Mouse (Mus musculus): ENCODE measurements around the gene Gatad2a. TPM values are rescaled to one million over a fixed set of nuclear protein-coding genes. Genes with fewer than 3 reads are reported as not detected.

The Gatad2a gene
- polyA plus RNA-seq, 1 experiment from 2014 or later, result 52.9 TPM

DNA sequence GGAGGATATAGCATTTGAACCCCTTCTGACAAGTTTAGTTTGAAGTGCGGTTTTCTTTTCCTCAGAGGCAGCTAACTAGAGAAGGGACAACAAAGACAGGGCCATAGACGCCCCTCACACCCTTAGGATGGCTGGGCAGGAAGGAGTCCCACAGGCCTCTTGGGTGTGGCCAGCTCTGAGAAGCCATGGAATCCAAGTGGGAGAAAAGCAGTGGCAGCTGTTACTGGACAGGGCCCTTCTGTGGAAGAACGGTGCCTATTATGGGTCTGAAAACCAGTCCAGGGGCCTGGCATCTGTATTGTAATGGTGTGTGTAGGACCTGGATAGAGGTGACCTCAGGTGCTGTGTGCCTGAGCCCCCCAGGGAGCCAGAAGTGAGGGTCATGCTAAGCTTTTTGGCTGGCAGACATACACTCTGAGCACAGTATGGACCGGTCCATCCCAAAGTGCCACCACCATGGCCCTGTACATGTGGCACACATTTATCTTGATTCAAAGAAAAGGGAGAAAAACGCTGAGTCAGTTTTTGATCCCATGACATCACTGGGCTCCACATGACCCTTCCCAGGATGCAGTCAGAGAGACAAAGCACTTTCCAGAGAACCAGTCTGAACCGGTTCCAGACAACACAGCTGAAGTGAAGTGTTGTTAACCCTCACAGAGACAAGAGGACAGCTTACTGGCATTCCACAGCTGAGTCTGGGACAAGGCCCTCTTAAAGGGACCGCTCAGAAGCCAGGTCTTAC is 60.0 kb downstream of the Gatad2a start:
- peaks cover 63% of the 10 kb centered on the region for H3K4me1 ChIP-seq (ENCODE audit: control insufficient read depth, insufficient read depth, low read length)
- H3K4me3 ChIP-seq (ENCODE audit: low read depth, low read length), result no peak overlapping the region
- H3K27ac ChIP-seq (ENCODE audit: low read depth, low read length), result peak overlapping the region; percentile 95
- peak; percentile 83 for ATAC-seq (replicated peaks; ENCODE audit: insufficient number of reproducible peaks, low FRiP score, low TSS enrichment)
- 52% methylated on average over 7 of the region's 7 CpGs for WGBS (ENCODE audit: insufficient replicate concordance)
- H3K9ac ChIP-seq (ENCODE audit: low read depth, low read length), result peak overlapping the region; percentile 56
- 0 out of 2 replicates have a peak, but pooled peaks cover 2% of the 10 kb centered on the region for H3K36me3 ChIP-seq (ENCODE audit: control insufficient read depth, insufficient read depth, low read length)
- H3K27me3 ChIP-seq (ENCODE audit: control insufficient read depth, insufficient read depth, low read length), result no peaks in the 10 kb centered on the region
- peak overlapping the region; percentile 16; the same call in 1 of the 2 replicates for H3K4me2 ChIP-seq
- H3K9me3 ChIP-seq (replicated peaks; ENCODE audit: control insufficient read depth, low read length), result no peaks in the 10 kb centered on the region

DNA sequence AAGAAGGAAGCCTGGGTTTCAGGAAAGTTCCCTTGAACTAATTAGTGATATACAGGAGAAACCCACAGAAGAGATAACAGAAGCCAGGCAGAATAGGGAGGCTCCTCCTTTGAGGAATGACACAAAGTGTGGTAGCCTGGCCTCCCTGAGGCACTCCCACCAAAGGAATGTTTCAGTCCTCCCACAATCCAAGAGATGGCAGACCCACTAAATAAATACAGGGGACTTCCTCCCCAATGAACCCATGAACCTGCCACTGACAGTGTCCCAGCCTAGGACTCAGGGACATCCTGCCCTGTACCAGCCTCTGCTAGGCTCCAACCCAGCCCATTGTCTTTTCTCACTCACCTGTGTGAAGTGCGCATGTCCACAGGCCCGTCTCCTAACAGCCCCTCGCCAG is 60.8 kb downstream of the Gatad2a start:
- no peaks in the 10 kb centered on the region for H3K9me3 ChIP-seq (replicated peaks; ENCODE audit: control insufficient read depth, low read length)
- H3K4me1 ChIP-seq (ENCODE audit: control insufficient read depth, insufficient read depth, low read length), result peaks cover 57% of the 10 kb centered on the region
- 96% methylated on average over 3 of the region's 3 CpGs for WGBS (ENCODE audit: insufficient replicate concordance)

DNA sequence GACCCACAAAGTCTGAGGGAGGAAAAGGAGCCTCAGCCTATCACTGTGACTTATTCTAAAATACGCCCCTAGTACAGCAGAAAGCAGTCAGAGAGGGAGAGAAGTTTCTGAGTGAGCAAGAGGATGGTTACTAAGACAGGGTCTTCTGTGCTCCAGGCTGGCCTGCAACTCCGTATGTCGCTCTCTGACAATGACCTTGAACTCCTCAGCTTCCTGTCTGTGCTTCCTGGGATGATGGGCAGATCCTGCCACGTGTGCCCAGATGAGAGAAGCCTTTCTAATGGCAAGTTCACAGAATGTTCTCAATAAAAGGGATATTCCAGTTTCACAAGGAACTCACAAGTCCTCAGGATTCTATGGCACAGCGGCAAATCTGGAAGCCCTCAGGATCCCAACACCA is 61.6 kb downstream of the Gatad2a start:
- Histone ChIP-seq H3K4me3 (ENCODE audit: low read depth, low read length) (no peak overlapping the region), H3K9ac (ENCODE audit: low read depth, low read length) (no peak overlapping the region), H3K27ac (ENCODE audit: low read depth, low read length) (0 out of 2 replicates have a peak overlapping the region, but pooled peaks have one; percentile 95), H3K27me3 (ENCODE audit: control insufficient read depth, insufficient read depth, low read length) (no peaks in the 10 kb centered on the region), H3K4me2 (no peak overlapping the region), H3K9me3 (replicated peaks; ENCODE audit: control insufficient read depth, low read length) (no peaks in the 10 kb centered on the region), H3K4me1 (ENCODE audit: control insufficient read depth, insufficient read depth, low read length) (peaks cover 48% of the 10 kb centered on the region), H3K36me3 (ENCODE audit: control insufficient read depth, insufficient read depth, low read length) (0 out of 2 replicates have a peak, but pooled peaks cover 2% of the 10 kb centered on the region)
- no peak for ATAC-seq (replicated peaks; ENCODE audit: insufficient number of reproducible peaks, low FRiP score, low TSS enrichment)
- 71% methylated on average over 5 of the region's 5 CpGs for WGBS (ENCODE audit: insufficient replicate concordance)

More for the DNA sequence above, 60.8 kb downstream of the Gatad2a start:
- peak overlapping the region; percentile 95 for H3K27ac ChIP-seq (ENCODE audit: low read depth, low read length)
- no peak overlapping the region for H3K4me3 ChIP-seq (ENCODE audit: low read depth, low read length)
- H3K36me3 ChIP-seq (ENCODE audit: control insufficient read depth, insufficient read depth, low read length), result 0 out of 2 replicates have a peak, but pooled peaks cover 2% of the 10 kb centered on the region
- no peaks in the 10 kb centered on the region for H3K27me3 ChIP-seq (ENCODE audit: control insufficient read depth, insufficient read depth, low read length)
- no peak overlapping the region for H3K9ac ChIP-seq (ENCODE audit: low read depth, low read length)
- no peak for ATAC-seq (replicated peaks; ENCODE audit: insufficient number of reproducible peaks, low FRiP score, low TSS enrichment)
- no peak overlapping the region for H3K4me2 ChIP-seq

DNA sequence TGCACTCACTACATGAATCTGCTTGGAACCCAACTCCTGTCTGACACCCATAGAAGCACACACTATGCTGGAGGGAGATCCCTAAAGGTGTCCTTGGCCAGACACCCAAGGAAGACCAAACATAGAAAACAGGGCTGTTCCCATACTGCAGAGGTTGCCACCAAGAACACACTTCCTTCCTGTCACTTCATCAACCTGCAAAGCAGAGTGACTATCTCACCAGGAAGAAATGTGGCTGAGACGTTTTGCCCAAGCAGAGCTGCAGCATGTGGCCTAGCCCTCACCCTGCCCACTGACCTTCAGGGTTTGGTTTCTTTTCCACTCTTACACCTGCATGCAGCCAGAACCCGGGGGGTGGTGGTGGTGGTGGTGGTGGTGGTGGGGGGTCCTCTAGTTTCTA is 62.4 kb downstream of the Gatad2a start:
- Histone ChIP-seq H3K27me3 (ENCODE audit: control insufficient read depth, insufficient read depth, low read length) (no peaks in the 10 kb centered on the region), H3K9ac (ENCODE audit: low read depth, low read length) (no peak overlapping the region), H3K9me3 (replicated peaks; ENCODE audit: control insufficient read depth, low read length) (no peaks in the 10 kb centered on the region), H3K36me3 (ENCODE audit: control insufficient read depth, insufficient read depth, low read length) (0 out of 2 replicates have a peak, but pooled peaks cover 3% of the 10 kb centered on the region), H3K27ac (ENCODE audit: low read depth, low read length) (no peak overlapping the region), H3K4me1 (ENCODE audit: control insufficient read depth, insufficient read depth, low read length) (peaks cover 42% of the 10 kb centered on the region), H3K4me3 (ENCODE audit: low read depth, low read length) (no peak overlapping the region), H3K4me2 (no peak overlapping the region)
- 82% methylated on average over 2 of the region's 2 CpGs for WGBS (ENCODE audit: insufficient replicate concordance)
- ATAC-seq (replicated peaks; ENCODE audit: insufficient number of reproducible peaks, low FRiP score, low TSS enrichment), result no peak

DNA sequence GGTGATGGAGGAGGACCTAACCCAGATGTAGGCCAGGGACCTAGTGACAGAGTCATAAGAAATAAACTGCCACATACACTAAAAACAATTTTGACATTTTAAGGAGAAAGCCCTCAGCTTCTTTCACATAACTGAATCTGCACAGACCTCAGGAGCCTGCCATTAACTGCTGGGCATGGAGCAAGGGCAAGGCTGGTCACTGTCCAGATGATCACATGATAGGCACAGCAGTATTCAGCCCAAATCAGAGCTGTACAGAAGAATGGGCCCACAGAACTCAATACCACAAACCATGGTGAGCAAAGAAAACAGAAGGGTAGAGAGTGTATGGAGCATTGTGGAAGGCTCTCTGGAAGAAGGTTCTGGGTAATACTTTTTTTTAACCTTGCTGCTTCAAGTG is 69.3 kb downstream of the Gatad2a start:
- no peaks in the 10 kb centered on the region for H3K27me3 ChIP-seq (ENCODE audit: control insufficient read depth, insufficient read depth, low read length)
- H3K9me3 ChIP-seq (replicated peaks; ENCODE audit: control insufficient read depth, low read length), result no peaks in the 10 kb centered on the region
- no peak overlapping the region for H3K4me2 ChIP-seq
- H3K9ac ChIP-seq (ENCODE audit: low read depth, low read length), result no peak overlapping the region
- H3K4me3 ChIP-seq (ENCODE audit: low read depth, low read length), result no peak overlapping the region
- peaks cover 15% of the 10 kb centered on the region for H3K4me1 ChIP-seq (ENCODE audit: control insufficient read depth, insufficient read depth, low read length)
- H3K36me3 ChIP-seq (ENCODE audit: control insufficient read depth, insufficient read depth, low read length), result 0 out of 2 replicates have a peak, but pooled peaks cover 3% of the 10 kb centered on the region
- ATAC-seq (replicated peaks; ENCODE audit: insufficient number of reproducible peaks, low FRiP score, low TSS enrichment), result no peak
- no peak overlapping the region for H3K27ac ChIP-seq (ENCODE audit: low read depth, low read length)

DNA sequence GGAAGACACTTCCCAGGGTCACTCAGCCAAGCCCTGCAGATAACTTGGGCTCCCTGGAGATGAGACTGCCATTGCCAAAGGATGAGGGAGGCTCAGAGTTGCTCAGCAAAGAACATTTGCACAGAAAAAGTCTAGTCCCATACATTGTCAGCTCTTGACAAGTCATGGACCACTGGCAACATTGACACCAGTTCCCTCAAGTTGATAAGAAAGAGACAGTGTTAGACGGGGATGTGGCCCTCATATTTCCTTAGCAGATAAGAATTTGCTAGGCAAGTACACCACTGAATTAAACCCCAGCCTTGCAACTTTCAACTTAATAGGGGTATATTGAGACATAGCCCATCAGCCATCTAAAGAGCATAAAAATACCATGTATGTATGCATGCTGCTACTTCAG is 72.2 kb downstream of the Gatad2a start:
- Histone ChIP-seq H3K27ac (ENCODE audit: low read depth, low read length) (no peak overlapping the region), H3K4me1 (ENCODE audit: control insufficient read depth, insufficient read depth, low read length) (peaks cover 36% of the 10 kb centered on the region), H3K4me3 (ENCODE audit: low read depth, low read length) (no peak overlapping the region), H3K9me3 (replicated peaks; ENCODE audit: control insufficient read depth, low read length) (no peaks in the 10 kb centered on the region), H3K27me3 (ENCODE audit: control insufficient read depth, insufficient read depth, low read length) (no peaks in the 10 kb centered on the region), H3K4me2 (no peak overlapping the region), H3K9ac (ENCODE audit: low read depth, low read length) (no peak overlapping the region), H3K36me3 (ENCODE audit: control insufficient read depth, insufficient read depth, low read length) (0 out of 2 replicates have a peak, but pooled peaks cover 3% of the 10 kb centered on the region)
- no peak for ATAC-seq (replicated peaks; ENCODE audit: insufficient number of reproducible peaks, low FRiP score, low TSS enrichment)
- WGBS (ENCODE audit: insufficient replicate concordance), result 28% methylated on average over 1 of the region's 1 CpGs

DNA sequence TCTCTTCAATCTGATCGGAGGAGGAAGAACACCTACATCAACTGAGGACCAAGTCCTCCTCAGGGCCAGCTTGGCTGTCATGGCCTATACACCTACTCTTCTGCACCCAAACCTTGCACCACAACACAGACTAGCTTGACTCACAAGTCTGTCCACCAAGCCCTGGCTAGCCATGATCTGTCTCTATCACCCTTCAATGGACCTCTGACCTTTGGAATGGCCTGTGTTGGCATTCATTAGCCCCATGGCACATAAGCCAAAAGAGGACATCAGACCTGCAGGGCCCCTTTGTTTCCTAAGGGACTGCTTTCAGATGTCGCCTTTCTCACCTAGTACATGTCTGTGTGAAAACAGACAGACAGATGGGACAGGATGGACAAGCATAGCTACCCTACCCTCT is 75.0 kb downstream of the Gatad2a start:
- H3K4me3 ChIP-seq (ENCODE audit: low read depth, low read length), result no peak overlapping the region
- H3K27me3 ChIP-seq (ENCODE audit: control insufficient read depth, insufficient read depth, low read length), result no peaks in the 10 kb centered on the region
- 88% methylated on average over 2 of the region's 2 CpGs for WGBS (ENCODE audit: insufficient replicate concordance)
- peaks cover 5% of the 10 kb centered on the region for H3K36me3 ChIP-seq (ENCODE audit: control insufficient read depth, insufficient read depth, low read length)
- H3K4me2 ChIP-seq, result no peak overlapping the region
- no peak for ATAC-seq (replicated peaks; ENCODE audit: insufficient number of reproducible peaks, low FRiP score, low TSS enrichment)
- H3K4me1 ChIP-seq (ENCODE audit: control insufficient read depth, insufficient read depth, low read length), result peaks cover 40% of the 10 kb centered on the region
- H3K9me3 ChIP-seq (replicated peaks; ENCODE audit: control insufficient read depth, low read length), result no peaks in the 10 kb centered on the region
- H3K27ac ChIP-seq (ENCODE audit: low read depth, low read length), result no peak overlapping the region; the same call in 1 of the 2 replicates
- H3K9ac ChIP-seq (ENCODE audit: low read depth, low read length), result 0 out of 2 replicates have a peak overlapping the region, but pooled peaks have one; percentile 39

DNA sequence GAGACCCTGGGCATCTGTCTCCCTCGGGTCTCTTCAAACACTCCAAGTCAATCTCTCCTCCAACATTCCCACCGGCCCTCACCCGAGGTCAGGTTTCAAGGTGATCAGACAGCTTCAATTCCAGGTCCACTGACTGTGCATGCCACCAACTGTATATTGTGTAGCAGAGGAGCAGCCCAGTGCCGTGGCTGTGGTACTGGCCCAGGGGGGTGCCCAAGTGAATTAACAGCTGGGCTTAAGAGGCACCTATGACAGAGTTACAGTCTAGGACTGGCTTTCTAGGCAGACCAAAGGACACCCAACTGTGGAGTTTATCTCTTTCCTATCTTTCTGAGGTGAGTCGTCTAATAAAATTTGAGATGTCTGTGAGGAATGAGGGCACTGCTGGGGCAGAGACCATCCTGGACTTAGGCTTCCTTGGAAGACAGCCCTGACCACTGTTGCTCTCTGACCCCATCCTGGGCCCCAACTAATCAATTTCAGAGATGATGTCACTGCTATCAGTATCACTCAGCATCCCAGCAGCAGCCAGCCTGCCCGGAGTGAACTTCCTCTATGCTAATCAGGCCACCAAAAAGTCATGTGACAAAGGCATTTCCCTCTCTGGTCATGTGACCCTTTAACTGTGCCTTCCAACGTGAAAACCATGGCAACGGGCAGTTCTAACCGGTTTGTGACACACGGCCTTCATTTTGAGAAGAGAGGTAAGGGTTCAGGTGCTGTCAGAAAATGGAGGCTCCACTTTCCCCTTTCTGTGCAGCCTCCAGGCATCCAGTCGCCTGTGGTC is 76.1 kb downstream of the Gatad2a start:
- H3K4me2 ChIP-seq, result peak overlapping the region; percentile 22; the same call in 1 of the 2 replicates
- H3K36me3 ChIP-seq (ENCODE audit: control insufficient read depth, insufficient read depth, low read length), result peaks cover 8% of the 10 kb centered on the region
- peak overlapping the region; percentile 72; the same call in 1 of the 2 replicates for H3K27ac ChIP-seq (ENCODE audit: low read depth, low read length)
- H3K9me3 ChIP-seq (replicated peaks; ENCODE audit: control insufficient read depth, low read length), result no peaks in the 10 kb centered on the region
- peaks cover 45% of the 10 kb centered on the region for H3K4me1 ChIP-seq (ENCODE audit: control insufficient read depth, insufficient read depth, low read length)
- WGBS (ENCODE audit: insufficient replicate concordance), result 38% methylated on average over 11 of the region's 11 CpGs
- H3K9ac ChIP-seq (ENCODE audit: low read depth, low read length), result 0 out of 2 replicates have a peak overlapping the region, but pooled peaks have one; percentile 6
- 0 out of 2 replicates have a peak, but pooled peaks have one; percentile 23 for ATAC-seq (replicated peaks; ENCODE audit: insufficient number of reproducible peaks, low FRiP score, low TSS enrichment)
- H3K4me3 ChIP-seq (ENCODE audit: low read depth, low read length), result no peak overlapping the region
- no peaks in the 10 kb centered on the region for H3K27me3 ChIP-seq (ENCODE audit: control insufficient read depth, insufficient read depth, low read length)

All from heart, embryonic 11.5 days (tissue).